Mouse (Mus musculus): Measurements from ENCODE around the gene Synj2. TPM values are rescaled to one million over a fixed set of nuclear protein-coding genes. Genes with fewer than 3 reads are reported as not detected.

Synj2 gene
- polyA plus RNA-seq, 1 experiment, result 3.1 TPM

DNA sequence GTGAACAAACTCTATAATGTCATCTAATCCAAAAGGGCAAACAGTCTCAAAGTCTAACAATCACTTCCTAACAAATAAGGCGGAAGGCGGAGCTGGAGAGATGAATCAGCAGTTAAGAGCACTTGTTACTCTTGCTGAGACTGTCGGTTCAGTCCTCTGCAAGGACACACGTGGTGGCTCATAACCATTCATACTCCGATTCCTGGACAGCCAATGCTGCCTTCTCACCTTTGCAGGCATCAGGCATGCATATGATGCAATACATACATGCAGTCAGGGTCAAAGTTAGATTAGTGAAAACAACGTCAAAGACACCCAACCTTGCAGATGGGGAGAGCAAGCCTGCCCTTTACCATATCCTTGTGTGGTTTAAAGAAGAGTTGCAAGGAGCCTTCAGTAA, 150.5 kb downstream of the Synj2 start:
- Histone ChIP-seq H3K27ac (ENCODE audit: control insufficient read depth, insufficient read depth, low read depth, low read length, poor library complexity) (no peak overlapping the region), H3K4me1 (ENCODE audit: control insufficient read depth, insufficient read depth, low read length) (no peaks in the 10 kb centered on the region), H3K4me3 (replicated peaks; ENCODE audit: control insufficient read depth, low read depth, low read length) (no peak overlapping the region)
- WGBS, result 71% methylated on average over 6 of the region's 6 CpGs
- no peak for TF ChIP-seq CTCF (IDR thresholded peaks at IDR 0.05; ENCODE audit: control insufficient read depth, insufficient read depth, low read length)
- TF ChIP-seq POLR2A (IDR thresholded peaks at IDR 0.05; ENCODE audit: borderline replicate concordance, control insufficient read depth, low read depth, low read length), result no peak

Other genes with a start within 250 kb of the Synj2 start
- 7.9 and 16.6 TPM in 2 replicates for gene Snx9, start 100.0 kb upstream of the Synj2 start, polyA plus RNA-seq (2011; ENCODE audit: insufficient read depth, insufficient read length, low replicate concordance, missing spikeins)
- 1.4 and 2.8 TPM in 2 replicates for gene Serac1, start 138.5 kb downstream of the Synj2 start, polyA plus RNA-seq (2011; ENCODE audit: insufficient read depth, insufficient read length, low replicate concordance, missing spikeins)
- 36.0 and 37.0 TPM in 2 replicates for gene Gtf2h5, start 138.5 kb downstream of the Synj2 start, polyA plus RNA-seq (2011; ENCODE audit: insufficient read depth, insufficient read length, low replicate concordance, missing spikeins)
- 3.4 and 9.0 TPM in 2 replicates for gene Tulp4, start 165.2 kb downstream of the Synj2 start, polyA plus RNA-seq (2011; ENCODE audit: insufficient read depth, insufficient read length, low replicate concordance, missing spikeins)

Measured in bone marrow, adult 2 months (tissue).